ENCODE assay signal across 15 mouse cellular contexts in the genomic region with DNA sequence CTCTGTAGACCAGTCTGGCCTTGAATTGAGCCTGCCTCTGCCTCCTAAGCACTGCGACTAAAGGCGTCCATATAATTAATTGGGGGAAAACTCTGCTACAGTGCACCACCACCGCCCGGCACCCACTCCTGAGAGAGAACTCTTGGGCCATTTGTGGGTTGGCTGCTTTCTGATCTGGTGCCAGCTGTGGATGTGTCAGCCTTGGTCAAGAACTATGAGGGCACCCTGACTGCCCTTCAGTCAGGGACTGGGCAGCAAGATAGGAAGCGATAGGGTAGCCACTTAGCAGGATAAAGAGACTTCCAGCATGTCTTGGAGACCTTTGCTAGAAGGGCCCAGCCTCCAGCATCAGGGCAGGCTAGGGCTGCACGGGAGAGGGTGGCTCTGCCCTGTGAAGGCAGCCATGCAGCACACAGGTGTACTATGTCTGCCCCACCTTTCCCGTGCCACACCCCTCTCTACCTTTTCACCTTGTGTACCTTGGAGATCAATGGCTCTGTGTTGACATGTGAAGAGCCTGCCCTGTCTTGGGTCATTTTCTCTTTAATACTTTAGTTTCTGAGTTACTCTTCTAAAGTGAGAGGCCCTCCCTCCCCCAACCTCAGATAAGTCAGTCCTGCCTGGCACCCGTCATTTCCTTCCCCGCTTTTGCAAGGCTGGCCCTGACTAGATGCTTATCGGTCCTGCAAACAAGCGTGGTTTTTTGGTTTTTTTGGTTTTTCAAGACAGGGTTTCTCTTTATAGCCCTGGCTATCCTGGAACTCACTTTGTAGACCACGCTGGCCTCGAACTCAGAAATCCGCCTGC. TPM values are rescaled to one million over a fixed set of nuclear protein-coding genes. Genes with fewer than 3 reads are reported as not detected.
A peak's percentile ranks its signal among the peaks of the same experiment; 100 is the strongest.
DNase-seq lines count a peak whose midpoint lies in the region; ATAC-seq and TF ChIP-seq lines count a peak whose summit lies in the region.
"Had no signal": no experiment of that assay in that cellular context is flagged by ENCODE, and none has a peak within 500 bp of the region (broad histone marks: within the 10 kb centered on the region; RNA-seq: fewer than 3 reads in every experiment).

No protein-coding gene starts in this region.

- no peak overlapping the region for H3K4me3 ChIP-seq in liver, embryonic 12.5 days
- H3K4me3 ChIP-seq in G1E (ENCODE audit: low read depth, low read length): peak overlapping the region; percentile 10; the same call in 1 of the 2 replicates
- no peak overlapping the region for H3K4me3 ChIP-seq in thymus, adult 2 months (ENCODE audit: control insufficient read depth, insufficient read depth, low read length)
- H3K4me3 ChIP-seq: gastrocnemius, adult 2 months had no signal

- no peaks in the 10 kb centered on the region for H3K27me3 ChIP-seq in liver, embryonic 12.5 days (replicated peaks)
- H3K27me3 ChIP-seq in G1E (ENCODE audit: insufficient read depth, low read length): no peaks in the 10 kb centered on the region
- no peaks in the 10 kb centered on the region for H3K27me3 ChIP-seq in thymus, adult 2 months (ENCODE audit: control insufficient read depth, insufficient read depth, low read length)

- 0 out of 2 replicates have a peak overlapping the region, but pooled peaks have one; percentile 21 for H3K4me2 ChIP-seq in liver, embryonic 12.5 days
- H3K4me2 ChIP-seq: midbrain, embryonic 11.5 days had no signal

- H3K9me3 ChIP-seq in liver, embryonic 12.5 days (replicated peaks): no peaks in the 10 kb centered on the region
- peaks cover 4% of the 10 kb centered on the region for H3K9me3 ChIP-seq in G1E (replicated peaks)

- no peak for ATAC-seq in liver, embryonic 12.5 days
- peak; percentile 78 for ATAC-seq in G1E (ENCODE audit: extremely low read depth, insufficient number of reproducible peaks, low FRiP score, poor library complexity, severe bottlenecking)
- peak; percentile 55 for ATAC-seq in common myeloid progenitor, adult 5-6 weeks (replicated peaks; ENCODE audit: low read depth, poor library complexity, severe bottlenecking)
- 0 out of 2 replicates have a peak, but pooled peaks have one; percentile 28 for ATAC-seq in megakaryocyte-erythroid progenitor cell, adult 5-6 weeks (replicated peaks; ENCODE audit: low FRiP score, low TSS enrichment, poor library complexity, severe bottlenecking)
- ATAC-seq: forebrain, embryonic 14.5 days had no signal

- DNase-seq in liver: no peak
- DNase-seq in G1E (ENCODE audit: low spot score): peak; percentile 38
- no peak for DNase-seq in thymus, adult 2 months
- DNase-seq in layer of hippocampus, adult 9-10 months (ENCODE audit: low spot score): no peak
- DNase-seq in right cerebral cortex, postnatal 4 days: no peak
- DNase-seq: gastrocnemius, adult 2 months; heart, postnatal 36 days; kidney, adult 2 months; lung, adult 18-20 months; right cerebral cortex, adult 18-20 months had no signal

- no peak for TF ChIP-seq CTCF in G1E (IDR thresholded peaks at IDR 0.05; ENCODE audit: low read depth, low read length)
- no peak for TF ChIP-seq CTCF in thymus, adult 2 months (IDR thresholded peaks at IDR 0.05; ENCODE audit: borderline replicate concordance, control insufficient read depth, extremely low read depth, insufficient read depth, low read length, poor library complexity)

- H3K9ac ChIP-seq in liver, embryonic 12.5 days: no peak overlapping the region

- 52% methylated on average over 14 of the region's 14 CpGs for WGBS in liver, embryonic 12.5 days (ENCODE audit: insufficient replicate concordance)
- 54% methylated on average over 14 of the region's 14 CpGs for WGBS in thymus, adult 2 months

- peaks cover 34% of the 10 kb centered on the region for H3K4me1 ChIP-seq in liver, embryonic 12.5 days
- peaks cover 32% of the 10 kb centered on the region for H3K4me1 ChIP-seq in G1E (ENCODE audit: insufficient read depth, low read depth, low read length)
- H3K4me1 ChIP-seq in thymus, adult 2 months (replicated peaks; ENCODE audit: control insufficient read depth, insufficient read depth, low read length): peaks cover 13% of the 10 kb centered on the region

- no peak overlapping the region for H3K27ac ChIP-seq in liver, embryonic 12.5 days
- H3K27ac ChIP-seq in thymus, adult 2 months (ENCODE audit: control insufficient read depth, insufficient read depth, low read length): no peak overlapping the region
- H3K27ac ChIP-seq: gastrocnemius, adult 2 months had no signal

- no peak for TF ChIP-seq POLR2A in thymus, adult 2 months (IDR thresholded peaks at IDR 0.05; ENCODE audit: control insufficient read depth, extremely low read depth, insufficient read depth, low read length, poor library complexity)

- peaks cover 71% of the 10 kb centered on the region for H3K36me3 ChIP-seq in liver, embryonic 12.5 days
- peaks cover 76% of the 10 kb centered on the region for H3K36me3 ChIP-seq in G1E (replicated peaks)
- H3K36me3 ChIP-seq in thymus, adult 2 months (ENCODE audit: control insufficient read depth, insufficient read depth, low read length): peaks cover 29% of the 10 kb centered on the region

RNA-seq across cellular contexts. Expression of a gene that starts 8.6 kb away (rescaled TPM):
- 30.8 and 31.4 TPM in 2 replicates for polyA plus RNA-seq in liver, embryonic 12.5 days (2016; fragmentation: Nextera tagmentation; extraction: Ambion mirVana)
- total RNA-seq in G1E (2014; fragmentation: Nextera tagmentation): 22.3 and 34.0 TPM in 2 replicates
- 21.4 and 26.6 TPM in 2 replicates for total RNA-seq in G1E (2017)
- polyA plus RNA-seq in G1E (2012): 67.7 and 124 TPM in 2 replicates
- total RNA-seq in common myeloid progenitor, adult 5-6 weeks (2017): 33.6 and 63.3 TPM in 2 replicates
- 24.6 and 25.2 TPM in 2 replicates for total RNA-seq in megakaryocyte-erythroid progenitor cell, adult 5-6 weeks (2014; fragmentation: Nextera tagmentation)
- total RNA-seq in megakaryocyte-erythroid progenitor cell, adult 5-6 weeks (2017): 20.4 and 28.7 TPM in 2 replicates
- polyA plus RNA-seq in thymus, adult 2 months (2012; rRNA removed): 300 and 301 TPM in 2 replicates

RNA-seq across cellular contexts. Expression of a gene that starts 17.1 kb away (rescaled TPM):
- 241 and 248 TPM in 2 replicates for polyA plus RNA-seq in liver, embryonic 12.5 days (2016; fragmentation: Nextera tagmentation; extraction: Ambion mirVana)
- total RNA-seq in G1E (2014; fragmentation: Nextera tagmentation) (51.2 and 51.7 TPM in 2 replicates), G1E (2017) (100 and 103 TPM in 2 replicates)
- polyA plus RNA-seq in G1E (2012): 105 and 142 TPM in 2 replicates
- total RNA-seq in common myeloid progenitor, adult 5-6 weeks (2017): 115 and 121 TPM in 2 replicates
- total RNA-seq in megakaryocyte-erythroid progenitor cell, adult 5-6 weeks (2014; fragmentation: Nextera tagmentation): 154 and 177 TPM in 2 replicates
- total RNA-seq in megakaryocyte-erythroid progenitor cell, adult 5-6 weeks (2017): 99.5 and 128 TPM in 2 replicates
- 194 and 239 TPM in 2 replicates for polyA plus RNA-seq in thymus, adult 2 months (2012; rRNA removed)

RNA-seq across cellular contexts. Expression of a gene that starts 32.1 kb away (rescaled TPM):
- polyA plus RNA-seq in liver, embryonic 12.5 days (2016; fragmentation: Nextera tagmentation; extraction: Ambion mirVana): 40.7 and 46.7 TPM in 2 replicates
- total RNA-seq in G1E (2014; fragmentation: Nextera tagmentation) (not detected in 2 replicates), G1E (2017) (not detected in 2 replicates)
- polyA plus RNA-seq in G1E (2012): not detected in 2 replicates
- total RNA-seq in common myeloid progenitor, adult 5-6 weeks (2017): not detected in 2 replicates
- not detected in 2 replicates for total RNA-seq in megakaryocyte-erythroid progenitor cell, adult 5-6 weeks (2014; fragmentation: Nextera tagmentation)
- total RNA-seq in megakaryocyte-erythroid progenitor cell, adult 5-6 weeks (2017): not detected in 2 replicates
- 6.1 and 7.0 TPM in 2 replicates for polyA plus RNA-seq in thymus, adult 2 months (2012; rRNA removed)
